Mouse (Mus musculus) cerebellum, postnatal 4 days (tissue): ENCODE measurements around the gene Ccdc102a.
A peak's percentile ranks its signal among the peaks of the same experiment; 100 is the strongest.
"Not testable (repeated sequence)": the region's sequence is repeated elsewhere in the genome, so short reads cannot be mapped to it uniquely, and the experiment has no call there.

Experiments used
- DNase-seq, 2 experiments: peaks; one replicate each; pipeline ENCODE4 v3.0.0; 2022; ENCODE audit warnings: low spot score in 2 of 2, mixed read lengths in 1 of 2

Gene Ccdc102a

DNA sequence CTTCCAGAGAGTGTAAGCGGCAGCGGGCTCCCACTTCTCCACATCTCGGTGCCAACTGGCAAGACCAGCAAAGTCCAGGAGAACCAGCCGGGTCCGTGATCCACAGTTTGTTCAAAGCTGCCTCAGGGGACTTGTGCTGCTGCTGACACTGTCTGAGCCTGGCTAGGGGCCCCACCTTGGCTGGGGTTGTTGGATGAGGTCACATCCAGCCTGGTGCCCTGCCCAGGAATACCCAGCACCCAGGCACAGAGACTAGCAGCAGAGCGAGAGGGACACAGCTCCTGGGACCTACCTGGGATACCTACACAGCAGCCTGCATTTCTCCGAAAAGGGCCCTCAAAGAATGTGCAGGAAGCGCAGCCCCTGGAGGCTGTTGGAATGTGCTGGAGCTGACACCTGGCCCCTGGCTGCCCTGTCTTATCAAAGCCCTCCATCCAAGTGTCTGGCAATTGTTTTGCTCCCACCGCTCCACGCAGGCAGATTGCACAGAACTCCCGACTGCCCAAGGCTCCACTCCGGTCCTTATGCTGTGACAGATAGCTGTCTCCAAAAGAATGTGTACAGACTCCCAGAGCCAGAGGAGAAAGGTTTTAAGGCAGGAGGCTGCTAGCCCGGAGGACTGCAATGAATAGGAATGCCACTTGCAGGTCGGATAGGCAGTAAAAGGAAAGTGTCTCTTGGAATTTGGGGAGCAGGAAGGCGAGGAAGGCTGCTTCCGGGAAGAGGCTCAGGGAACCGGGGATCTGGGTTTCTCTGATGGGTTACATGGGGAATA is 42.6 kb downstream of the Ccdc102a start:
- no peak for DNase-seq

DNA sequence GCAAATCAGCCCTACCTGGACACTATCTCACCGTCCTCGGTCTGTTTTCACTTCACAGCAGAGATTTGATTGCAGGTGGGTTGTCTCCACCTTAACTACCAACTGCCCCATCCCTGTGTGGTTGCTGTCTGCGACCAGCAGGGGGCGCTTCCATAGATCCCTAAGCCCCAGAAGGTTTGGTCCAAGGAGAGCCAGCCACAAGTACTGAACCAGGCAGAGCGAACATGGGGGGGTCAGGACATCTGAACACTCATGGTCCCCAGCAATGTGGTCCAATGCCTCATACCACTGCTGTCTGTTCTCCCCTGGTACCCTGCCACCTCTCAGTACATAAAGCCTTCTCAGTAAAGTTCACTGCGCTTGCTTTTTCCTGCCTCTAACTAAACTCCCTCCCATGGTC is 43.5 kb downstream of the Ccdc102a start:
- DNase-seq: peak in 1 of 2 experiments; percentile 62

GRCm38 (mm10) chr8:94872576-94872975 is 45.3 kb downstream of the Ccdc102a start:
- no peak for DNase-seq

DNA sequence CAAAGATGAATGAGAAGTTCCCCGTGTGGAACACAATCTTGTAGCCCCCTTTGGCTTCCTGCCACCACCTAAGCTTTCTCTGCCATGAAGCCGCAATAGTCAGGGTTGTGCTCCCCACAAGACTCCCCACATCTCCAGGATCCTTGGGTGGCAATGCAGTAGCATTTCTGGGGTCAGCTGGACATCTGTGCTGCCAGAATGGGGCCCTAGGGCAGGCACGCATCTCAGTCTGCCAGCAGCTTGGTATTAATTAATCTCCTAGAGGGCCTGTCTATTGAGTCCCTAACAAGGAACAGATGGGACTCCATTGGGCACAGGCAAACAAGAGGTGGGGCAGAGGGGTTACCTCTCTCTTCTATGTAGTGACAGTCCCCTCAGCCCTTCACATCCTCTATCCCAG is 45.7 kb downstream of the Ccdc102a start:
- no peak for DNase-seq

DNA sequence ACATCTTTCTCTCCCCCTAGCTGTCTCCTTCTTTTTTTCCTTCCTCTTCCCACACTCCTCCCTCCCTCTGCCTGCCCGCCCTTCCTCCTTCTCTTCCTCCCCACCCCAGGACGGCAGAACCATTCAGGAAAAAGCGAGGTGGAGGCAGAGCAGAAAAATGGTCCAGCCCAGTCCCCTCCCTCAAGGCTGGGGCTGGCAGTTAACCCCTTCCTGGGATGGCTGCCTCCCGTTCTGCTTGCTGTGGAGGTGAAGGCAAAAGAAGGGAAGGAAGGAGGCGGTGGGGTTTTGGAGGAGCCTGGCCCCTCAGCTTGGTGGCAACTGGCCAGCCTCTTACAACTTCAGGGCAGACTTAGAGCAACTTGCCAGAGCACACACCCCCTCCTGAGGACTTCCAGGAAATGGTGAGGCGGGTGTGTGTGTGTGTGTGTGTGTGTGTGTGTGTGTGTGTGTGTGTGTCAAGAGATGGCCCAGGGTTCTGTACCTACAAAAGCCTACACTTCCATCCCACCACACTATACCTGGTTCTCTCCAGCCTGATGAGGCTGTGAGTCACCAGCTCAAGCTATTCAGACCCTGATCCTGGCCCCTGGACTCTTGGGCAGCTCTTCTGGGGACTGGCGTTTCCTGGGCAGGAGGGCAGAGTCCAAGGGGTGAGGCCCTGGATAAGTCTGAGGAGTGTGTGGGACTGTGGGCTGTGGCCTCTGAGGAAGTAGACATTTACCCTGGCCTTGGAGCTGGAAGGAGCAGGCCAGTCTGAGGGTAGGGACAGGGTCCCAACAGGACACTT is 46.6 kb downstream of the Ccdc102a start:
- peak in 1 of 2 experiments; percentile 64 for DNase-seq

GRCm38 (mm10) chr8:94870474-94871107 is 47.3 kb downstream of the Ccdc102a start:
- DNase-seq: peak in 1 of 2 experiments; percentile 75

- DNase-seq: no peak
Measured at GRCm38 (mm10) chr8:94870003-94870402, 47.9 kb downstream of the Ccdc102a start.

DNA sequence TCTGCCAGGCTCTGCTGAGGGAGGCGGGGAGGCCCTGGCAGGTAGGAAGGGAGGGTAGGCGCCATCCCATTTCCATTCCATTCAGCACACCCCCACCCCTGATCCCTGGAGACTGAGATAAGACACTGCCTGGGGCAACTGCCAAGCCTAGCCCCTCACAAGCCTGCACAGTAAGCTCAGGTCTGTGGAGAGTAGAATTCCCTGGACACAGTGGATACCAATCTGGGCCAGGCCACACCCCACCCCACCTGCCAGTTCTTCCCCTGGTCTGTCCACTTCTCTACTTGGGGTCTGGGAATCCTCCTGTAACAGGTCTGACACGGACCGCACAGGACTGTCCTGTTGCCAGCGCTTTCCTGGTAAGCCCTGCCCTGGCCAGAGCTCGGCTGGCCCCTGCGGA is 48.8 kb downstream of the Ccdc102a start:
- DNase-seq: no peak

DNA sequence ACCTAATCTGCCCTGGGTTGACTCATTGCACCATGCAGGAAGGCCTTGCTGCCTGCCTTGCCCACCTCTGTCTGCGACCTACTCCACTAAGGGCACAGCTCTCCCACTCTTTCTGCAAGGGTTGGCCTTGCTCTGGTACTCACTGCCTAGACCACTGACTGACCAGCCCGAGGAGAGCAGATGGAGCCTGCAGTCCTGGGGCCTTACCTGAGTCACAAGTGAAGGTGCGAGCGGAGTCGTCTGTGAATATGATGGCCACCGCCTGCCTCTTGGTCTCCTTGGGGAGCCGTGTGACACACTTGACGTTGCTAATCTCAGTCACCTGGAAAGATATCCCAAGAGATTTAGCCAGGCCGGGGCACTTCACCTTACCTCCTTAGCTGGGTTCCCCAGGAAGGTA is 51.0 kb downstream of the Ccdc102a start:
- DNase-seq: no peak

- DNase-seq: no peak
Measured at GRCm38 (mm10) chr8:94865292-94865691, 52.6 kb downstream of the Ccdc102a start.

DNA sequence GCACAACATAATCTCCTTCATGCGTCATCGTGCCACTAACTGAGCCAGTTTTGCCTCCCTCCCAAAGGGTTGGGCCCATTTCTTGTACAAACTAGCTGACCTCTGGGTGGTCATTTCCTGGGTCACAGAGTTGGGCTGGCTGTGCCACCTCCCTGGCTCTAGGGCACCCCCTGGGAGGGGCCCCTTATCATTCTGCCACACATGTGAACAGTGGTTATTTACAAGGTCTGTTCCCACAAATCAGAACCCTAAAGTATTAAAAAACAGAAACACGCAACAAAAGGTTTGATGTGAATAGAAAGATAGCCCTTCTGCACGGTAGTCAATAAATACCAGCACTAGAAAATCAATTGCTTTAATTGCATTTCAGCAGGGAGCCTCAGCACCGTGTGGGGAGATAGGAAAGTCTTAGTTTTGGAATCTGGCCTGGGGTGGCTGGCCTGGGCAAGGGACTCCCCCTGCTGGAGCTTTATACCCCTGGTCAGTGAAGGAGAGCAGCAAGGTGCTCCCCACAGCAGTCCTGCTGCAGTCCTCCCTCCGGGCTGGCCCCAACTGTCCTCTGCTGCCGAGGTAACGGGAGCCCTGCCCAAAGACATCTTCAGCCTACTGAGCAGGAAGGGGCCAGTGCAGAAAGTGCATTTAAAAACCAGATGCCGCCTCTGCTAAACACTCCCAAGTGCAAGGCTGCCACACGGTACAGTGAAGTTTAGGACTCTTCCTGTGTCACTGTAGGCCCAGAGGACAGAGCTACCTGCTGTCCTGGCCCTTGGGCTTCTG is 53.8 kb downstream of the Ccdc102a start:
- no peak for DNase-seq

- DNase-seq: no peak
Measured at GRCm38 (mm10) chr8:94862487-94863220, 55.2 kb downstream of the Ccdc102a start.

DNA sequence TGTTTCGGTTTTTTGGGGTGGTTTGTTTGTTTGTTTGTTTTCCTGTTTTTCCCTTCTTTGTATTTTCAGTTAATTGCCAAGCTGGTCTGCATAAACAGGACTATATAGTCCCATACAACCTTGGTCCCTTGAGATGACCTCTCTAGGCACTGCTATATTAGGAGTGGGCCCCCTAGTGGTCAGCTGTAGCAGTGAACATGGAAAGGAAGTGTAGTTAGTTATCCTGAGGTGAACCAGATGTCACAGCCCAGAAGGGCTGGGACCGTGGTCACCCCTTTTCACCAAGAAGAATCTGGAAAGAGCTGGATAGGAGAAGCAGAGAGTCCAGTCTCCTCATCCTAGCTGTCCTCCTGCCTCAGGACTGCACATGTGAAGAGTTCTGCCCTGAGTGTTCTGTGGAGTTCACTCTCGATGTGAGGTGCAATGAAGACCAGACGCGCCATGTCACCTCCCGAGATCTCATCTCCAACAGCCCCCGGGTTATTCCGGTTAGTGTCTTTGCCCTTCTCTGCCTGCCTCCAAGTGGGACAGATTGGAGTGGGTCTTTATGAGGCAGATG is 56.5 kb downstream of the Ccdc102a start:
- DNase-seq: peak; percentile 31 to 61

GRCm38 (mm10) chr8:94857346-94858173 is 60.3 kb downstream of the Ccdc102a start, which contains the start of gene Polr2c:
Polr2c (plus strand) TSS chr8:94857450.
- DNase-seq: peak; percentile 93 to 95

DNA sequence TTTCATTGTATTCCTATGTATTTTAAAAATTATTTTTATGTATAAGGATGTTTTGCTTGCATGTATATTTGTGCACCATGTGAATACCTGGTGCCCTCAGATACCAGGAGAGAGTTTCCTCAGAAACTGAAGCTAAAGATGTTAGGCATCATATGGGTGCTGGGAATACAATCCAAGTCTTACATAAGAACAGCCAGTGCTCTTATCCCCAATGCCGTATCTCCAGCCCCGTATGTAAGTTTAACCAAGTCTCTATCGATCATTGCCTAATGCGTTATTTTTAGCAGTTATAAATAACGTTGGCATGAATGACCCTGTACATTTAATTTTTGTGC is 60.9 kb downstream of the Ccdc102a start:
- no peak for DNase-seq

DNA sequence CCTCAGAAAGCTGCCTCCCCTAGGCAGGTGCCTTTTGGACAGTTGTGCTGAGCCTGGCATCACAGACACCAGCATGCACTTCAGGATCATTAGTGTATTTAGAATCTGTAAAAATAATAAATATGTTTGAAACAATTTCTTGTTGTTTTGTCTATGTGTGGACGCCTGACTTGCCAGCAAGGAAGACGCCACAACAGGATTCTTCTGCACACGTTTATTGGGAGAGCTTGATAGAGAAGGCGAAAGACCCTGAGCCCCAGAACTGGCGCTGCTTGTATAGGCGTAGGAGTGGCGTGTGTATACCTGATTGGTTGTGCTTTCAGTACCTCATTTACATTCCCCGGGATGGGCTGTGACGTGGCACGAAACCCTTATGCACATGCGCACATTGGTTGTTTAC is 63.1 kb downstream of the Ccdc102a start:
- not testable (repeated sequence) for DNase-seq
